In the genomic region with DNA sequence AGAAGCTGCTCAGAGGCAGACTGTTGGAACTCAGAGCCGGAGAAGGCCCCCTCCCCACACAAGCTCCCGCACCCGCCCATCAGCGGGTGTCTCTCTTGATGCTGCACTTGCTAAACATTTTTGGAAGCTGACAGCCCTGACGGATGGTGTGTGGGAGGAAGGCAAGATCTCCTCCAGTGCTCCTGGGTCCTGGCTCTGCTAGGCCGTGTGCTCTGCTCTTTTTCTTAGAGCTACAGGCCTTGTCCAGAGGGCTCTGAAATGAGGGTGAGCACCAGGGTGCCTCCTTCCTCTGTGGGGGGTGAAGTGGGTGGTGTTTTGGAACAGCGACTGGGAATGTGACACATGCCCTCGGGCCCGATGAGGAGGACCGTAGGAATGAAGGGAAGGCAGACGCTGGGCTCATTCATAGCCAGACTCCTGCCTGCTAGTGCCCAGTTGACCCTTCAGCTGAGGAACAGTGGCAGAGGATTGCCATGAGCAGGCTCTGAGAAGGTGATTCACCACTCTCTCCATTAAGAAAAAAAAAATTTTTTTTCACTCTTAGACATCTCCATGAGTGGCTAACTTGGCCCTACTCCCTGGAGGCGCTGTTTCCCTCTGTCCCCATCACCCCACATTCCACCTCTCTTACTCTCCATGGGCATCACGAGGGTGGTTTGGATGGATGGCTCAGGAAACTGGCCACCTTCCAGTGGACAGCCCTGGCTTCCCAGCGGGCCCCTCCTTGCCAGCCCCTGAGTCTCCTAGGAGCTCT, we compare ENCODE assay signal across 8 mouse cellular contexts.
A peak's percentile ranks its signal among the peaks of the same experiment; 100 is the strongest.
DNase-seq lines count a peak whose midpoint lies in the region; ATAC-seq and TF ChIP-seq lines count a peak whose summit lies in the region.

No protein-coding gene starts in this region.

- peak; percentile 12 to 40 for DNase-seq in adrenal gland, postnatal 36 days
- DNase-seq in adrenal gland, adult 8-10 months: no peak
- peak; percentile 84 for DNase-seq in 3134 (ENCODE audit: extremely low read depth, insufficient read length, low spot score)
- peak; percentile 68 for DNase-seq in lung, embryonic 14.5 days
- DNase-seq in spleen, adult 12 weeks (ENCODE audit: low spot score): no peak

- WGBS in embryonic facial prominence, embryonic 13.5 days: 43% methylated on average over 14 of the region's 14 CpGs
- 25% methylated on average over 14 of the region's 14 CpGs for WGBS in hindbrain, embryonic 15.5 days
- 22% methylated on average over 14 of the region's 14 CpGs for WGBS in lung, embryonic 14.5 days
- WGBS in stomach, embryonic 16.5 days: 37% methylated on average over 14 of the region's 14 CpGs

- no peak for TF ChIP-seq CTCF in lung, embryonic 14.5 days (IDR thresholded peaks at IDR 0.05; ENCODE audit: low read depth)

- peaks cover 40% of the 10 kb centered on the region for H3K27me3 ChIP-seq in embryonic facial prominence, embryonic 13.5 days
- H3K27me3 ChIP-seq in hindbrain, embryonic 15.5 days: no peaks in the 10 kb centered on the region
- peaks cover 14% of the 10 kb centered on the region for H3K27me3 ChIP-seq in lung, embryonic 14.5 days (ENCODE audit: insufficient read depth, low read length)
- H3K27me3 ChIP-seq in stomach, embryonic 16.5 days (ENCODE audit: control insufficient read depth, insufficient read depth, low read length): peaks cover 7% of the 10 kb centered on the region; the same call in 1 of the 2 replicates

- no peak for ATAC-seq in embryonic facial prominence, embryonic 13.5 days (ENCODE audit: insufficient number of reproducible peaks, insufficient read depth, low FRiP score, low TSS enrichment, low read depth)
- ATAC-seq in hindbrain, embryonic 15.5 days (ENCODE audit: low FRiP score, low read depth): no peak
- ATAC-seq in lung, embryonic 14.5 days (ENCODE audit: insufficient read depth): peak; percentile 7; the same call in 1 of the 2 replicates
- ATAC-seq in stomach, embryonic 16.5 days (ENCODE audit: insufficient read depth, low FRiP score): no peak

- H3K9me3 ChIP-seq in embryonic facial prominence, embryonic 13.5 days: no peaks in the 10 kb centered on the region
- H3K9me3 ChIP-seq in hindbrain, embryonic 15.5 days: no peaks in the 10 kb centered on the region
- H3K9me3 ChIP-seq in lung, embryonic 14.5 days (ENCODE audit: low read depth, low read length): no peaks in the 10 kb centered on the region
- no peaks in the 10 kb centered on the region for H3K9me3 ChIP-seq in stomach, embryonic 16.5 days (replicated peaks; ENCODE audit: control insufficient read depth, low read length)

- peaks cover 54% of the 10 kb centered on the region for H3K4me1 ChIP-seq in embryonic facial prominence, embryonic 13.5 days
- H3K4me1 ChIP-seq in hindbrain, embryonic 15.5 days (replicated peaks): peaks cover 68% of the 10 kb centered on the region
- H3K4me1 ChIP-seq in lung, embryonic 14.5 days (ENCODE audit: insufficient read depth): peaks cover 17% of the 10 kb centered on the region
- H3K4me1 ChIP-seq in stomach, embryonic 16.5 days (ENCODE audit: control insufficient read depth, insufficient read depth, low read length): peaks cover 44% of the 10 kb centered on the region

- no peak overlapping the region for H3K27ac ChIP-seq in embryonic facial prominence, embryonic 13.5 days
- peak overlapping the region; percentile 86 for H3K27ac ChIP-seq in hindbrain, embryonic 15.5 days (replicated peaks)
- peak overlapping the region; percentile 26; the same call in 1 of the 2 replicates for H3K27ac ChIP-seq in lung, embryonic 14.5 days (ENCODE audit: low read depth)
- peak overlapping the region; percentile 65; the same call in 1 of the 2 replicates for H3K27ac ChIP-seq in stomach, embryonic 16.5 days (ENCODE audit: low read length)

- no peaks in the 10 kb centered on the region for H3K36me3 ChIP-seq in embryonic facial prominence, embryonic 13.5 days
- H3K36me3 ChIP-seq in hindbrain, embryonic 15.5 days: no peaks in the 10 kb centered on the region
- H3K36me3 ChIP-seq in lung, embryonic 14.5 days (ENCODE audit: insufficient read depth): no peaks in the 10 kb centered on the region
- no peaks in the 10 kb centered on the region for H3K36me3 ChIP-seq in stomach, embryonic 16.5 days (ENCODE audit: control insufficient read depth, insufficient read depth, low read length)

- peak overlapping the region; percentile 56 for H3K4me3 ChIP-seq in embryonic facial prominence, embryonic 13.5 days
- H3K4me3 ChIP-seq in hindbrain, embryonic 15.5 days: peak overlapping the region; percentile 63
- H3K4me3 ChIP-seq in lung, embryonic 14.5 days (ENCODE audit: low read depth, low read length): peak overlapping the region; percentile 52
- peak overlapping the region; percentile 51 for H3K4me3 ChIP-seq in stomach, embryonic 16.5 days (replicated peaks; ENCODE audit: low read length)

- H3K4me2 ChIP-seq in embryonic facial prominence, embryonic 13.5 days: peak overlapping the region; percentile 95
- H3K4me2 ChIP-seq in hindbrain, embryonic 15.5 days: peak overlapping the region; percentile 92
- H3K4me2 ChIP-seq in lung, embryonic 14.5 days: peak overlapping the region; percentile 98
- peak overlapping the region; percentile 99 for H3K4me2 ChIP-seq in stomach, embryonic 16.5 days (ENCODE audit: low read depth, low read length)

- H3K9ac ChIP-seq in embryonic facial prominence, embryonic 13.5 days: peak overlapping the region; percentile 54
- H3K9ac ChIP-seq in hindbrain, embryonic 15.5 days: peak overlapping the region; percentile 71
- peak overlapping the region; percentile 30; the same call in 1 of the 2 replicates for H3K9ac ChIP-seq in lung, embryonic 14.5 days
- H3K9ac ChIP-seq in stomach, embryonic 16.5 days (ENCODE audit: low read length): peak overlapping the region; percentile 79

Comparison
In these comparisons a context has a peak if more than half of its experiments do, and no peak if none do; other contexts are left out.
1. DNase-seq: peak in adrenal gland, postnatal 36 days (2 of 2), 3134 (single experiment) and lung, embryonic 14.5 days (single experiment); none in adrenal gland, adult 8-10 months (single experiment) and spleen, adult 12 weeks (single experiment).
2. Peak in every context shown above with its lines, with median percentiles within 50 percentile points of each other: H3K4me2 ChIP-seq, H3K4me3 ChIP-seq and H3K9ac ChIP-seq.